Mouse (Mus musculus) heart, embryonic 11.5 days (tissue): ENCODE results near the gene Slc10a4. TPM values are rescaled to one million over a fixed set of nuclear protein-coding genes. Genes with fewer than 3 reads are reported as not detected.
A peak's percentile ranks its signal among the peaks of the same experiment; 100 is the strongest.

Experiments used
- ATAC-seq: fragments of 200-750 bp; cut with Nextera tagmentation; replicated peaks from 2 replicates; pipeline ENCODE4 v1.8.0; 2017; ENCODE audit warnings: moderate library complexity; ENCODE audit not compliant: insufficient number of reproducible peaks, low FRiP score, low TSS enrichment
- H3K27ac ChIP-seq: fragments of 300-500 bp; sonication (generic); 2 replicates; pipeline ENCODE4 v1.5.1; 2014; ENCODE audit warnings: mild to moderate bottlenecking, low read depth, low read length
- H3K27me3 ChIP-seq: fragments of 300-500 bp; sonication (generic); 2 replicates; pipeline ENCODE4 v1.6.1; 2014; ENCODE audit warnings: mild to moderate bottlenecking, low read length, mixed read lengths; ENCODE audit not compliant: control insufficient read depth, insufficient read depth
- H3K36me3 ChIP-seq: fragments of 300-500 bp; sonication (generic); 2 replicates; pipeline ENCODE4 v1.6.1; 2014; ENCODE audit warnings: mild to moderate bottlenecking, low read length, moderate library complexity, mixed read lengths; ENCODE audit not compliant: control insufficient read depth, insufficient read depth
- H3K4me1 ChIP-seq: fragments of 300-500 bp; sonication (generic); 2 replicates; pipeline ENCODE4 v1.6.1; 2014; ENCODE audit warnings: low read length; ENCODE audit not compliant: control insufficient read depth, insufficient read depth
- H3K4me2 ChIP-seq: fragments of 300-500 bp; sonication (generic); 2 replicates; pipeline ENCODE4 v1.6.1; 2014; ENCODE audit warnings: mild to moderate bottlenecking, moderate library complexity
- H3K4me3 ChIP-seq: fragments of 300-500 bp; sonication (generic); 2 replicates; pipeline ENCODE4 v1.5.1; 2014; ENCODE audit warnings: low read depth, low read length
- H3K9ac ChIP-seq: fragments of 300-500 bp; sonication (generic); 2 replicates; pipeline ENCODE4 v1.6.1; 2014; ENCODE audit warnings: mild to moderate bottlenecking, low read depth, low read length, moderate library complexity
- H3K9me3 ChIP-seq: fragments of 300-500 bp; sonication (generic); replicated peaks from 2 replicates; pipeline ENCODE4 v1.6.1; 2016; ENCODE audit warnings: low read length; ENCODE audit not compliant: control insufficient read depth
- WGBS: fragments of 180-500 bp; shearing (Covaris S2); extraction: QIAGEN DNeasy Blood & Tissue Kit; methylation state at CpG from one replicate; pipeline ENCODE4 v1.1.7; 2014; ENCODE audit not compliant: insufficient replicate concordance; 5-methylcytosine and 5-hydroxymethylcytosine counted together
- polyA plus RNA-seq: library from polyadenylated mRNA; unstranded; fragments of >200 nt; fragmentation: Nextera tagmentation; extraction: Ambion mirVana; gene quantifications from 2 replicates; pipeline ENCODE4 v1.2.1, GENCODE M21; 2014

The Slc10a4 gene
- 0.43 and 0.72 TPM in 2 replicates for polyA plus RNA-seq

GRCm38 (mm10) chr5:73006784-73007581 lies at the start of gene Slc10a4:
TSS of gene Slc10a4 (plus strand) at chr5:73006883.
- H3K27me3 ChIP-seq: peaks cover 28% of the 10 kb centered on the region
- peak within 1 kb of the TSS; percentile 83 for H3K4me2 ChIP-seq
- no peaks in the 10 kb centered on the region for H3K9me3 ChIP-seq
- H3K27ac ChIP-seq: no peak within 1 kb of the TSS
- H3K4me1 ChIP-seq: no peaks in the 10 kb centered on the region
- 7% methylated on average over 60 of the region's 65 CpGs for WGBS
- no peak within 1 kb of the TSS for H3K9ac ChIP-seq
- peak within 1 kb of the TSS; percentile 46 for H3K4me3 ChIP-seq
- no peaks in the 10 kb centered on the region for H3K36me3 ChIP-seq
- no peak; the same call in 1 of the 2 replicates for ATAC-seq

- Histone ChIP-seq H3K4me2 (no peak overlapping the region), H3K4me1 (no peaks in the 10 kb centered on the region), H3K36me3 (peaks cover 7% of the 10 kb centered on the region), H3K9ac (no peak overlapping the region), H3K27me3 (no peaks in the 10 kb centered on the region), H3K4me3 (no peak overlapping the region), H3K27ac (no peak overlapping the region), H3K9me3 (no peaks in the 10 kb centered on the region)
- 89% methylated on average over 17 of the region's 17 CpGs for WGBS
- no peak for ATAC-seq
Observed at GRCm38 (mm10) chr5:72957281-72957680, 49.4 kb upstream of the Slc10a4 start.

GRCm38 (mm10) chr5:72960096-72960495 lies 46.6 kb upstream of the Slc10a4 start:
- H3K27ac ChIP-seq: no peak overlapping the region
- 78% methylated on average over 6 of the region's 6 CpGs for WGBS
- no peak overlapping the region for H3K4me2 ChIP-seq
- no peak for ATAC-seq
- H3K4me3 ChIP-seq: no peak overlapping the region
- peaks cover 7% of the 10 kb centered on the region for H3K36me3 ChIP-seq
- H3K9ac ChIP-seq: no peak overlapping the region
- H3K9me3 ChIP-seq: no peaks in the 10 kb centered on the region
- no peaks in the 10 kb centered on the region for H3K27me3 ChIP-seq
- no peaks in the 10 kb centered on the region for H3K4me1 ChIP-seq

GRCm38 (mm10) chr5:72965706-72966105 lies 41.0 kb upstream of the Slc10a4 start:
- Histone ChIP-seq H3K27ac (no peak overlapping the region), H3K27me3 (no peaks in the 10 kb centered on the region), H3K4me2 (no peak overlapping the region), H3K4me1 (no peaks in the 10 kb centered on the region), H3K4me3 (no peak overlapping the region), H3K9me3 (no peaks in the 10 kb centered on the region), H3K9ac (no peak overlapping the region), H3K36me3 (0 out of 2 replicates have a peak, but pooled peaks cover 3% of the 10 kb centered on the region)
- no peak for ATAC-seq
- 78% methylated on average over 3 of the region's 3 CpGs for WGBS

GRCm38 (mm10) chr5:72972435-72972834 lies 34.2 kb upstream of the Slc10a4 start:
- Histone ChIP-seq H3K27ac (no peak overlapping the region; the same call in 1 of the 2 replicates), H3K4me1 (no peaks in the 10 kb centered on the region), H3K4me3 (no peak overlapping the region), H3K9me3 (no peaks in the 10 kb centered on the region), H3K9ac (no peak overlapping the region), H3K4me2 (no peak overlapping the region), H3K36me3 (peaks cover 17% of the 10 kb centered on the region), H3K27me3 (no peaks in the 10 kb centered on the region)
- no peak for ATAC-seq
- 73% methylated on average over 4 of the region's 4 CpGs for WGBS

- Histone ChIP-seq H3K27ac (no peak overlapping the region; the same call in 1 of the 2 replicates), H3K4me1 (no peaks in the 10 kb centered on the region), H3K4me2 (no peak overlapping the region), H3K4me3 (no peak overlapping the region), H3K9ac (no peak overlapping the region), H3K9me3 (no peaks in the 10 kb centered on the region), H3K27me3 (no peaks in the 10 kb centered on the region), H3K36me3 (peaks cover 17% of the 10 kb centered on the region)
- 63% methylated on average over 5 of the region's 5 CpGs for WGBS
- ATAC-seq: no peak
Observed at GRCm38 (mm10) chr5:72972934-72973333, 33.7 kb upstream of the Slc10a4 start.

GRCm38 (mm10) chr5:72974602-72975001 lies 32.1 kb upstream of the Slc10a4 start, which contains the start of gene Gm10135:
TSS of gene Gm10135 (minus strand) at chr5:72974702.
- no peak for ATAC-seq

GRCm38 (mm10) chr5:72975996-72976395 lies 30.7 kb upstream of the Slc10a4 start:
- H3K27me3 ChIP-seq: no peaks in the 10 kb centered on the region
- WGBS: 86% methylated on average over 6 of the region's 6 CpGs
- no peaks in the 10 kb centered on the region for H3K4me1 ChIP-seq
- no peak for ATAC-seq
- H3K9me3 ChIP-seq: no peaks in the 10 kb centered on the region
- H3K36me3 ChIP-seq: peaks cover 17% of the 10 kb centered on the region
- no peak overlapping the region for H3K4me3 ChIP-seq
- no peak overlapping the region for H3K27ac ChIP-seq
- no peak overlapping the region for H3K9ac ChIP-seq
- H3K4me2 ChIP-seq: no peak overlapping the region

More at GRCm38 (mm10) chr5:72974602-72975001, 32.1 kb upstream of the Slc10a4 start, which contains the start of gene Gm10135:
- Histone ChIP-seq H3K9ac (no peak within 1 kb of the TSS), H3K4me3 (no peak within 1 kb of the TSS), H3K36me3 (peaks cover 17% of the 10 kb centered on the region), H3K4me2 (no peak within 1 kb of the TSS), H3K4me1 (no peaks in the 10 kb centered on the region), H3K9me3 (no peaks in the 10 kb centered on the region), H3K27ac (no peak within 1 kb of the TSS), H3K27me3 (no peaks in the 10 kb centered on the region)
- 95% methylated on average over 7 of the region's 7 CpGs for WGBS
